Mouse (Mus musculus) forebrain, postnatal 0 days (tissue): ENCODE measurements around the gene Cldn2. TPM values are rescaled to one million over a fixed set of nuclear protein-coding genes. Genes with fewer than 3 reads are reported as not detected.

Experiments used
- ATAC-seq: fragments of 200-750 bp; cut with Nextera tagmentation; 2 replicates; pipeline ENCODE4 v1.8.0; 2017; ENCODE audit warnings: mild to moderate bottlenecking, moderate library complexity
- DNase-seq: peaks from one replicate; pipeline ENCODE4 v3.0.0-alpha.2; 2015
- H3K27ac ChIP-seq: fragments of 300-500 bp; sonication (generic); 2 replicates; pipeline ENCODE4 v1.5.1; 2014; ENCODE audit warnings: low read depth, mild to moderate bottlenecking, antibody characterized with exemption, low read length, moderate library complexity, mixed read lengths
- H3K27me3 ChIP-seq: fragments of 300-500 bp; sonication (generic); 2 replicates; pipeline ENCODE4 v1.6.1; 2014; ENCODE audit warnings: mild to moderate bottlenecking, low read length, mixed read lengths; ENCODE audit not compliant: insufficient read depth
- H3K36me3 ChIP-seq: fragments of 300-500 bp; sonication (generic); 2 replicates; pipeline ENCODE4 v1.6.1; 2014; ENCODE audit warnings: mild to moderate bottlenecking, moderate library complexity; ENCODE audit not compliant: insufficient read depth
- H3K4me1 ChIP-seq: fragments of 300-500 bp; sonication (generic); 2 replicates; pipeline ENCODE4 v1.6.1; 2014; ENCODE audit warnings: antibody characterized with exemption; ENCODE audit not compliant: insufficient read depth
- H3K4me2 ChIP-seq: fragments of 300-500 bp; sonication (generic); 2 replicates; pipeline ENCODE4 v1.6.1; 2014; ENCODE audit warnings: low read depth, mild to moderate bottlenecking, moderate library complexity
- H3K4me3 ChIP-seq: fragments of 300-500 bp; sonication (generic); 2 replicates; pipeline ENCODE4 v1.5.1; 2014; ENCODE audit warnings: low read depth, low read length, mixed read lengths
- H3K9ac ChIP-seq: fragments of 300-500 bp; sonication (generic); 2 replicates; pipeline ENCODE4 v1.6.1; 2014; ENCODE audit warnings: mild to moderate bottlenecking
- H3K9me3 ChIP-seq: fragments of 300-500 bp; sonication (generic); 2 replicates; pipeline ENCODE4 v1.6.1; 2016; ENCODE audit warnings: low read length
- CTCF ChIP-seq: sonication (generic); IDR thresholded peaks from 2 replicates; pipeline ENCODE4 v1.5.1; 2016; ENCODE audit warnings: antibody characterized with exemption, control low read depth, low read depth
- WGBS: fragments of 180-500 bp; shearing (Covaris S2); extraction: QIAGEN DNeasy Blood & Tissue Kit; methylation state at CpG from one replicate; pipeline ENCODE4 v1.1.7; 2014; 5-methylcytosine and 5-hydroxymethylcytosine counted together
- polyA plus RNA-seq: library from polyadenylated mRNA; unstranded; fragments of >200 nt; fragmentation: Nextera tagmentation; extraction: Ambion mirVana; gene quantifications from 2 replicates; pipeline ENCODE4 v1.2.1, GENCODE M21; 2015
- total RNA-seq: library from RNA; depleted of rRNA; stranded (reverse); fragments of >200 nt; gene quantifications from 2 replicates; pipeline ENCODE4 v1.2.3, GENCODE M21; 2014

Cldn2 gene
- total and polyA plus RNA-seq, 2 experiments from 2014 or later = 0.71 to 2.6 TPM

- Histone ChIP-seq H3K36me3 (0 out of 2 replicates have a peak, but pooled peaks cover 10% of the 10 kb centered on the region), H3K4me1 (no peaks in the 10 kb centered on the region), H3K9me3 (no peaks in the 10 kb centered on the region), H3K4me2 (no peak overlapping the region), H3K27me3 (no peaks in the 10 kb centered on the region), H3K27ac (no peak overlapping the region), H3K4me3 (no peak overlapping the region), H3K9ac (no peak overlapping the region)
- no peak for TF ChIP-seq CTCF
- ATAC-seq = no peak
- no peak for DNase-seq
- WGBS = 85% methylated on average over 1 of the region's 1 CpGs
Measured at GRCm38 (mm10) chrX:139825402-139825801, 24.8 kb downstream of the Cldn2 start.

GRCm38 (mm10) chrX:139826926-139827325 is 26.3 kb downstream of the Cldn2 start:
- 90% methylated on average over 4 of the region's 4 CpGs for WGBS

GRCm38 (mm10) chrX:139828363-139829092 is 27.9 kb downstream of the Cldn2 start:
- no peak for DNase-seq
- no peak for ATAC-seq
- 84% methylated on average over 6 of the region's 6 CpGs for WGBS
- H3K4me1 ChIP-seq = no peaks in the 10 kb centered on the region
- no peaks in the 10 kb centered on the region for H3K9me3 ChIP-seq
- no peak overlapping the region for H3K27ac ChIP-seq
- H3K9ac ChIP-seq = no peak overlapping the region
- no peak overlapping the region for H3K4me2 ChIP-seq
- TF ChIP-seq CTCF = no peak
- no peaks in the 10 kb centered on the region for H3K27me3 ChIP-seq
- H3K4me3 ChIP-seq = no peak overlapping the region
- H3K36me3 ChIP-seq = 0 out of 2 replicates have a peak, but pooled peaks cover 5% of the 10 kb centered on the region

More at GRCm38 (mm10) chrX:139826926-139827325, 26.3 kb downstream of the Cldn2 start:
- H3K4me1 ChIP-seq = no peaks in the 10 kb centered on the region
- no peak overlapping the region for H3K9ac ChIP-seq
- H3K4me3 ChIP-seq = no peak overlapping the region
- H3K4me2 ChIP-seq = no peak overlapping the region
- ATAC-seq = no peak
- TF ChIP-seq CTCF = no peak
- H3K9me3 ChIP-seq = no peaks in the 10 kb centered on the region
- H3K36me3 ChIP-seq = 0 out of 2 replicates have a peak, but pooled peaks cover 10% of the 10 kb centered on the region
- no peak overlapping the region for H3K27ac ChIP-seq
- no peak for DNase-seq
- H3K27me3 ChIP-seq = no peaks in the 10 kb centered on the region

GRCm38 (mm10) chrX:139832464-139832863 is 31.8 kb downstream of the Cldn2 start:
- H3K4me1 ChIP-seq = no peaks in the 10 kb centered on the region
- no peak overlapping the region for H3K9ac ChIP-seq
- H3K36me3 ChIP-seq = no peaks in the 10 kb centered on the region
- H3K9me3 ChIP-seq = no peaks in the 10 kb centered on the region
- no peak overlapping the region for H3K4me2 ChIP-seq
- no peak overlapping the region for H3K27ac ChIP-seq
- H3K4me3 ChIP-seq = no peak overlapping the region
- H3K27me3 ChIP-seq = no peaks in the 10 kb centered on the region
- ATAC-seq (peak; percentile 34), DNase-seq (peak; percentile 76)
- peak; percentile 80 for TF ChIP-seq CTCF
- 26% methylated on average over 5 of the region's 5 CpGs for WGBS

- H3K4me2 ChIP-seq = no peak overlapping the region
- no peak overlapping the region for H3K9ac ChIP-seq
- H3K27ac ChIP-seq = no peak overlapping the region
- H3K4me3 ChIP-seq = no peak overlapping the region
- no peaks in the 10 kb centered on the region for H3K9me3 ChIP-seq
- no peaks in the 10 kb centered on the region for H3K27me3 ChIP-seq
- 60% methylated on average over 3 of the region's 3 CpGs for WGBS
- ATAC-seq (no peak), DNase-seq (no peak)
- no peaks in the 10 kb centered on the region for H3K36me3 ChIP-seq
- TF ChIP-seq CTCF = peak; percentile 40
- no peaks in the 10 kb centered on the region for H3K4me1 ChIP-seq
Measured at GRCm38 (mm10) chrX:139839057-139839456, 38.4 kb downstream of the Cldn2 start.

- no peak overlapping the region for H3K9ac ChIP-seq
- no peaks in the 10 kb centered on the region for H3K36me3 ChIP-seq
- ATAC-seq (no peak), DNase-seq (no peak)
- H3K9me3 ChIP-seq = no peaks in the 10 kb centered on the region
- H3K4me3 ChIP-seq = no peak overlapping the region
- no peak for TF ChIP-seq CTCF
- no peak overlapping the region for H3K4me2 ChIP-seq
- H3K4me1 ChIP-seq = no peaks in the 10 kb centered on the region
- H3K27me3 ChIP-seq = no peaks in the 10 kb centered on the region
- no peak overlapping the region for H3K27ac ChIP-seq
- WGBS = 80% methylated on average over 6 of the region's 6 CpGs
Measured at GRCm38 (mm10) chrX:139841091-139841490, 40.5 kb downstream of the Cldn2 start.

- Histone ChIP-seq H3K36me3 (no peaks in the 10 kb centered on the region), H3K27me3 (no peaks in the 10 kb centered on the region; the same call in 1 of the 2 replicates), H3K4me3 (no peak overlapping the region), H3K9me3 (no peaks in the 10 kb centered on the region), H3K4me2 (no peak overlapping the region), H3K27ac (no peak overlapping the region), H3K4me1 (no peaks in the 10 kb centered on the region), H3K9ac (no peak overlapping the region)
- ATAC-seq (no peak), DNase-seq (no peak)
- 89% methylated on average over 4 of the region's 4 CpGs for whole genome bisulfite sequencing
- TF ChIP-seq CTCF = no peak
Measured at GRCm38 (mm10) chrX:139854795-139855194, 54.2 kb downstream of the Cldn2 start.
